Mouse (Mus musculus): Measurements from ENCODE around the gene Nsfl1c.

DNA sequence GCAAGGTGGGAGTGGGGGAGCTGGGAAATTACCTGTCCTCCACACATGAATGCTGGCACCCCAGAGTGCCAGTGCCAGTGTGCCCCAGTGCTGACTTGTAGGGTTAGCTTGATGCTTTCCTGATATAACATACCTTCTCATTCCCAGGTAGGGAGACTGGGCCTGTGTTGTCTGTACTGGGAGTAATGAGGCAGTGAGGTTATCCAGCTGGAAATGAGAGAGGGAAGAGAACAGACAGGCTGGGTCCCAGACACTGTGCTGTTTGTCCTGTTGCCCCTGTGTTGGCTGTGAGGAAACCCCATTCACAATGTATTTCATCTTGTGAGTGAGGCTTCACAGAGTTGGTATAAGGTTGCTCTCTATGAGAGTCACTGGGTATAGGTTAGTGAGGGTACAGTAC, 7.5 kb upstream of the Nsfl1c start:
- TF ChIP-seq CTCF (IDR thresholded peaks at IDR 0.05; ENCODE audit: low read depth): no peak
- TF ChIP-seq EP300 (IDR thresholded peaks at IDR 0.05; ENCODE audit: low read depth): no peak
